Mouse (Mus musculus) erythroblast, embryonic 14.5 days (primary cell): ENCODE results near the gene Diexf.

Source experiments
- GATA1 ChIP-seq: IDR thresholded peaks from 2 replicates; pipeline ENCODE4 v1.6.1; 2012; ENCODE audit warnings: low read length, inconsistent platforms, mixed read lengths
- TAL1 ChIP-seq: IDR thresholded peaks from 3 replicates; pipeline ENCODE4 v1.6.1; 2012; ENCODE audit warnings: low read length, inconsistent platforms, mixed read lengths

- TF ChIP-seq GATA1 (no peak), TAL1 (no peak)
Measured at GRCm38 (mm10) chr1:193098946-193099345, 31.1 kb downstream of the Diexf start.
